Mouse (Mus musculus) monocyte, adult 5-6 weeks (primary cell): Measurements from ENCODE around the gene Fcrlb. TPM values are rescaled to one million over a fixed set of nuclear protein-coding genes. Genes with fewer than 3 reads are reported as not detected.
A peak's percentile ranks its signal among the peaks of the same experiment; 100 is the strongest.
"Not testable (repeated sequence)": the region's sequence is repeated elsewhere in the genome, so short reads cannot be mapped to it uniquely, and the experiment has no call there.

Experiments
- ATAC-seq: fragments of 153-309, 156-312 bp; replicated peaks from 2 replicates; pipeline ENCODE4 v1.8.0; 2017; ENCODE audit warnings: mild to moderate bottlenecking; ENCODE audit not compliant: low TSS enrichment, insufficient number of reproducible peaks, severe bottlenecking, poor library complexity, low FRiP score
- total RNA-seq: library from RNA; stranded (forward); fragments of 200-1000, 200-491, 200-594 nt; gene quantifications from 3 replicates; pipeline ENCODE4 v1.2.3, GENCODE M21; 2017

Fcrlb gene
- total RNA-seq, result 0.43 TPM in 1 of 3 replicates, not detected in the others

GRCm38 (mm10) chr1:170912891-170913615, at the start of gene Fcrlb:
Gene Fcrlb (minus strand): TSS chr1:170912941.
- ATAC-seq, result no peak

GRCm38 (mm10) chr1:170962301-170962700, 49.6 kb upstream of the Fcrlb start:
- no peak for ATAC-seq

DNA sequence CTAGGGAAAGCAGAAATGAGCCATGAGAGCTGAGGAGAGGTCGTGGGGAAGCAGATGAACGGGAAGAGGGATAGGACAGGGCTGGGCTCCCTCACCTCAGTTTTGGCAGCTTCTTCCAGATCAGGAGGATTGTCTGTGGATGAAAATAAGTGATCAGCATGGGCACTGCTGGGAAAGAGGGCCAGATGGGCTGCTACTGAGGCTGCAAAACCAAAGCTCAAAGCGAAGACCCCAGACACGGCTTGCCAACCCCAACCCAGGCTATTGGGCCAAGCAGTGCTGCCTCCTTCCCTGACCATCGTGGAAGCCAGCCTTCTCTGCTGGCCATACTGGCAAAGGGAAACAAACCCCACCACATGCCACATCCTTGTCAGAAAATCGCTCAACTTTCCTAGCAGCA, 48.4 kb upstream of the Fcrlb start:
- ATAC-seq, result no peak

GRCm38 (mm10) chr1:170959791-170960190, 47.0 kb upstream of the Fcrlb start:
- 0 out of 2 replicates have a peak, but pooled peaks have one; percentile 9 for ATAC-seq

- ATAC-seq, result no peak
Measured at GRCm38 (mm10) chr1:170958225-170958624, 45.5 kb upstream of the Fcrlb start.

DNA sequence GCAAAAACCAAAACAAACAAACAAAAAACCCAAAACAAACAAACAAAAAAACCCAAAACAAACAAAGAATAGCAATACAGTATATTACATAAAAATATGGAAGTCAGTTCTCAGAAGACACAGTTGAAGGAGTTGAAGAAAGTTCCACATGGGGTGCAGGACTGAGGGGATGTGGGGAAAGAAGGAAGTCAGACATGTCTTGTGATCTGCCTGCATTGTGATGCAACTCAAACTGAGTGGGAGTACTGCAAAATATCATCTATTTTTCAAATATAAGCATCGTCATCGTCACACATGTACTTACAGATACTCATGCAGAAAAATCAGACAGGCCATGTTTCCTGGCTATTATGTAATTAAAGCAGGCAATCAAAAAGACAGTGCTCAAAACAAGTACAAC, 40.5 kb upstream of the Fcrlb start:
- ATAC-seq, result peak; percentile 98

DNA sequence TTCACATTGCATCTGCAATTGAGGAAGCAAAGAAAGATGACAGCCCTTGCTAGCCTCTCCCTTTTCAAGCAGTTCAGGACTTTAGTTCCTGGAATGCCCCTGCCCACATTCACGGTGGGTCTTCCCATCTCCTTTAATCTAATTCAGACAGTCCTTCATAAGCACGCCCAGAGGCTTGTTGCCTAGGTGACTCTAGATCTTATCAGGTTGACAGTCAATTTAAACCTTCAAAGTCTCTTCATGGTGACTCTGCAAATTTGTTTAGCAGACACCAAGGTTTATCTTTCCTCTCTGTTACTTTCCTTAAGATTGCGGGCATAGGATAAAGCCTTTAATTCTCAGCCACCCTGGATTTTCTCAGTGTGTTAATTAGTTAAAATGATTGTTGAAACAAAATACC, 38.0 kb upstream of the Fcrlb start:
- peak; percentile 43; the same call in 1 of the 2 replicates for ATAC-seq

GRCm38 (mm10) chr1:170944908-170945307, 32.2 kb upstream of the Fcrlb start:
- ATAC-seq, result not testable (repeated sequence)

GRCm38 (mm10) chr1:170944151-170944550, 31.4 kb upstream of the Fcrlb start:
- ATAC-seq, result not testable (repeated sequence)

GRCm38 (mm10) chr1:170939255-170939654, 26.5 kb upstream of the Fcrlb start:
- peak; percentile 83 for ATAC-seq

GRCm38 (mm10) chr1:170934383-170934782, 21.6 kb upstream of the Fcrlb start:
- peak; percentile 89 for ATAC-seq

- ATAC-seq, result no peak
Measured at GRCm38 (mm10) chr1:170933940-170934339, 21.2 kb upstream of the Fcrlb start.

- ATAC-seq, result no peak
Measured at GRCm38 (mm10) chr1:170933386-170933920, 20.7 kb upstream of the Fcrlb start.

DNA sequence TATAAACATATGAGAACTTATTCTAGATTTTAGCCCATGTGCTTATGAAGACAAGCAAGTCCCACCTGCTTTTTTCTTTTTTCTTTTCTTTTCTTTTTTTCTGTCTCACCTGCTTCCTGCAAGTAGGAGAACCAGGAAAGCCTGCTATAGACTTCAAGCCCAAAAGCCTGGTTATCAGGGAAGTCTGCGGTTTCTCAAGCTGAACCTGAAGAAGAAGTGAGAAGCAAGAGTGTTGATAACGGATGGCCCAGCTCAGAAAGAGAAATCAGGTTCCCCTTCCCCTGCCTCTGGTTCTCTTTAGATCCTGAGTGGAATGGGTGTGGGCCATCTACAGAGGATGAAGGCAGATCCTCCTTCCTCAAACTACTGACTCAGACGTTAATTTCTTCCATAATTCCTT, 19.3 kb upstream of the Fcrlb start:
- ATAC-seq, result no peak; the same call in 1 of the 2 replicates

DNA sequence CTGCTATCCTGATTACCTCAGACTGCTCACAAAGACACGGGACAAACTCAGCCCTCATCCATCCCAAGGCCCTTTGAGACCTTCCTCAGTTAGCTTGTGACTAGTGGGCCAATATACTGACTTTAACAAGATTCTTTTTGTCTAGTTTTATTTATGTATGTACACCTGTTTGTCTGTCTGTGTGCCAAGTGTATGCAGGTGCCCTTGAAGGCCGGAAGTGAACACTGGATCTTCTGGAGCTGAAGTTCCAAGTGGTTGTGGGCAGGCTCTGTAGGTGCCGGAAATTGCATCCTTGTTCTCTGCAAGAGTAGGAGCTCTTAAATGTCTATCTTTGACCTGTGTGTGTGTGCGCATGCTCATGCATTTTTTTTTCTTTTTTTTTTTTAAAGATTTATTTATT, 16.5 kb upstream of the Fcrlb start:
- no peak for ATAC-seq

- ATAC-seq, result peak; percentile 22; the same call in 1 of the 2 replicates
Measured at GRCm38 (mm10) chr1:170928467-170928866, 15.7 kb upstream of the Fcrlb start.

DNA sequence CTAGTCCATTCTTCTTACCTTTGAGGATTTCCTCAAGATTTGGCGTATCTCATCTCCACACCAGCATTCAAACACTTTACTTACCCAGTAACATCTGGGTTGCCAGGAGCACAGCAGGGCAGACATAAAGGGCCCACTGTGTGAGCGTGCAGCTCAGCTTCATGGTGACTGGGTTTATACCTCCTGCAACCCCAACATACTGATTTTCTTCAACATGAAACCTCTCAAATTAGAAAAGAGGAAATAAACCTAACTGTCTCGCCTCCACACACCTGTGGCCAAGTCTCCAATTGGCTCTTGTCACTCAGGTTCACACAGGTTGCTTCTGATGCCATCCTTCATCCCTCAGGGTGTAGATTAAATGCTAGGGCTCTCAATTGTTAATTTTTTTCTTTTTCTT, 14.6 kb upstream of the Fcrlb start, which contains the start of gene Fcrla:
Gene Fcrla (minus strand): TSS at position 206 of the 400 bp plus-strand sequence.
- ATAC-seq, result no peak

DNA sequence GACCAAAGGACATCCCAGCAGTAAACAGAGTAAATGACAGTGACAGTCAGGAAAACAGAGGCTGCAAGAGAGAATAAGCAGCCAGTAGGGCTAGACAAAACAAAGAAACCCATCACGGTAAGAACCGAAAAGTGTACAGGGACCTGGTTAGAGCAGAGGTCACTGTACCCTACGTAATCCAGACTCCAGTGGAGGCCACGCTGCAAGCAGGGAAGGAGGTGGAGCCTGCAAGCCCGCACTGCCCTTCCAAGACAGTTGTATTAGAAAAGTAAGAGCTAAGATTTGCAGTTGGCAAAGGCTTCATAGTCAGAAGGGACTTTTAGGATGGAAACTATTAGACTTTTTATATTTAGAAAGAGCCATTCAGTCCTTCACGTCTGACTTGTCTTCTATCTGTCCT, 14.2 kb upstream of the Fcrlb start:
- no peak for ATAC-seq

- peak; percentile 87 for ATAC-seq
Measured at GRCm38 (mm10) chr1:170924485-170924884, 11.7 kb upstream of the Fcrlb start.

- ATAC-seq, result peak; percentile 68
Measured at GRCm38 (mm10) chr1:170919308-170919707, 6.6 kb upstream of the Fcrlb start.
